Mouse (Mus musculus) WW6 (cell line): Measurements from ENCODE around the gene Gm28036.
"Not testable (repeated sequence)": the region's sequence is repeated elsewhere in the genome, so short reads cannot be mapped to it uniquely, and the experiment has no call there.

ENCODE experiments used
- DNase-seq: peaks from one replicate; pipeline ENCODE4 v3.0.0-alpha.2; 2013; ENCODE audit warnings: low read depth, low spot score

The Gm28036 gene

DNA sequence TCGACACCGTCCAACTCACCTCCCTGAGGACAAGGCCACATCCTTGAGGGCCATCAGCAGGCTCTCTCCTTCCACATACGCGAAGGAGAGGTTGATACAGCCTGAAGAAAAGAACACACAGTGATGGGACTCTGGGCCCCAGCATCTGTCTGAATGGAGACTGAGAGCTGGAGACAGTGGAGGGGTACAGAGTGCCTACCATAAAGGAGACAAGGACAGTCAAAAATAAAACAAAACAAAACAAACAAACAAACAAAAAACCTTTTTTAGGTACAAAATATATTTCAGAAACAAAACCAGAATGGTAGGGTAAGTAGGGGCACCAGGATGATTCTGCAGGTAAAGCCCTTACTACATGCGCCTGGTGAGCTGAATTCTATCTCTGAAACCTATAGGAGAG lies at the start of gene Gm28036:
Gene Gm28036, minus strand, starts transcription at position 101 of the 400 bp plus-strand sequence.
- no peak for DNase-seq

DNA sequence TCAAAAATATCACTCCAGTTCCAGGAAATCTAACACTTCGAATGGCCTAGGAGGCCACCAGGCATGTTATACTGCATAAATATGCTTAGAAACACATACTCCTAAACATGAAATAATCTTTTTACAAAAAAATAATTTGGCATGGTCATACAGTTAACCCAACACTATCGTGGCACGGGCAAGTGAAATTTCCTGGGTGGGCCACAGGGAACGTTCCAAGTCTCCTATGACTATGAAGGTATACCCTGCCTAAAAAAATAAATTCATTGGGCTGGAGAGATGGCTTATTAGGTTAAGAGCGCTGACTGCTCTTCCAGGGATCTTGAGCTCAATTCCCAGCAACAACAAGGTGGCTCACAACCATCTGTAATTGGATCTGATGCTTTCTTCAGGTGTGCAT lies 39.7 kb upstream of the Gm28036 start:
- no peak for DNase-seq

DNA sequence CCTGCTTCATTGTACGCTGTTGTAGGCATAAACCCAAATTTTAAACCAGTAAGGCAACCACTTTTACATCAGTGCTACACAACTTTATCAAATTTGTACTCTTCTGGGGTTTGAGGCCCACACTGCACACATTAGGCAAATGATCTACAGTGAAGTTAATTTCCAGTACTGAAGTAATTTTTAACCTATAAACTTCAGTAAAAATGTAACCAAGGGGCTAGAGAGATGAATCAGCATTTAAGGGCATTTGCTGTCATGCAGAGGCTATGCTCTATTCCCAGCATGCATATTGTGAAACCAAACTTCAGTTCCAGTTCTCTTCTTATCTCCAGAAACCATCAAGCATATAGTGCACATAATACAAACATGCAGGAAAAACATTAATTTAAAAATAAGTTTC lies 38.6 kb upstream of the Gm28036 start:
- DNase-seq = no peak

DNA sequence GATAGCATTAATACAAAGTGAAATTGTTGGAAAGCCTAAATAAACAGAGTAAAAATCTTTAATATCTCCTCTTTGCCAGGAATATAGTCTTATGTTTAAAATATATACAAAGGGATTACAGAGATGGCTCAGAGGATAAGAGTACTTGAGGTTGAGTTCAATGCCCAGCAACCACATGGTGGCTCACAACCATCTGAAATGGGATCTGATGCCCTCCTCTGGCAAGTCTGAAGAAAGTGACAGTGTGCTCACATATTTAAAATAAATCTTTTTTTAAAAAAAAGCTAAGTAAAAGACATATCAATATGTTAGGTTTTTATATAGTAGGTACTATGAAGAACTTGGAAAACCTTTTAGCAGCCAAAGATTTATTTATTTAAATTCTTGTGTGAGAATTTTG lies 24.6 kb upstream of the Gm28036 start:
- no peak for DNase-seq

DNA sequence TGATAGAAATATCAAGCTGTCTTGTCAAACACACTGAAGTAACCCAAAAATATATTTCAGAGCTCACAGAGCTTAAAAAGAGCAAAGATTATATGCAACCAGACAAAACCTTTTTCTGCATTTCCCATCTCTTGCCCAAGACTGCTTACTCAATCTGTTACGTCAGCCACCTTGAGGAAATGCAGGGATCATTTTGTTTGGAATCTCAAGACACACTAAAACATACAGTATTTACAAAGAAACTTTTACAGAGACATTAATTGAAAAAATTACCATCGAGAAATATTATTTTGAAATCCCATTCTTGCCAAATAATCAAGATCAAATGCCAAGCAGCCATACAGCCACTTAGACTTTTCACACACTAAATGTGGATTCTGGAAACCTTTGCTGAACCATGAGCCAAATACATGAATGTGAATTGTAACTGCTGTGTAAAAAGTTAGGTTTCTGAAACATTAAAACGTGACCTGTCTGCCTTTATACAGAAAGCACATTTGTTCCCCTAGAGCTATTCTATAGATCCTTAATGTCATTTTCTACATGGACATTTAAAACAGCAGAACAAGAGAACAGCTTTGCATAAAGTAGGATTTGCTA lies 20.5 kb upstream of the Gm28036 start:
- DNase-seq = no peak

DNA sequence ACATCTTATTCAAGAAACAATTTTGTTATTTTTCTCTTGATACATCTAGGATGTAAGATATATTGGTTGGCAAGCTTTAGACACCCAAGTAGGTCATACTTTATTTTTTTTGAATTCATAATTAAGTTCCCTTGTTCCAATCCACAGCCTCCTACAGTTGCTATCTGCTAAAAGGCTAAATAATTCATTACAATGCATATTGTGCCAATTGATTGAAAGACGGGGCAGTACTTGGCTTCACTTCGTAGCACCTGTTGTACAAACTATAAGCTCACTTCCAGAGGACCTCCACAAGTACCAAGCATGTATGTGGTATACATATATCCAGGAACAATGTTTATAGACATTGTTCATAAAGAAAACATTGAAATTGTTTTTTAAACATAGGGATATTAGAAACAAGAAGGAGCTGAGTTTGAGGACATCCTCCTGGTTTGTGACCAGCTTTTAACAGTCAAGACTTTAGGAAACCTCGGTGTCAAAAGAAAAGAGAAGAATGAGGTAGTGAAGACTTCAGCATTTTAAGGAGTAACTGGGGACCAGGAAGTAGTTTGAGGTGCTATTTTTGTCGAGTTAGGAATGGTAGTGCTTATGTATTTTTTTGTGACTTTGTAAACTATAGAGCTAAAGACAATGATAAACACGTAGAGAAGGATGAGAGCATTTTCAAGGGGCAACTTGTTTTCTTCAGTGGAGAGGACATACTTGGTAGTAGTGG lies 19.5 kb upstream of the Gm28036 start:
- DNase-seq = no peak

DNA sequence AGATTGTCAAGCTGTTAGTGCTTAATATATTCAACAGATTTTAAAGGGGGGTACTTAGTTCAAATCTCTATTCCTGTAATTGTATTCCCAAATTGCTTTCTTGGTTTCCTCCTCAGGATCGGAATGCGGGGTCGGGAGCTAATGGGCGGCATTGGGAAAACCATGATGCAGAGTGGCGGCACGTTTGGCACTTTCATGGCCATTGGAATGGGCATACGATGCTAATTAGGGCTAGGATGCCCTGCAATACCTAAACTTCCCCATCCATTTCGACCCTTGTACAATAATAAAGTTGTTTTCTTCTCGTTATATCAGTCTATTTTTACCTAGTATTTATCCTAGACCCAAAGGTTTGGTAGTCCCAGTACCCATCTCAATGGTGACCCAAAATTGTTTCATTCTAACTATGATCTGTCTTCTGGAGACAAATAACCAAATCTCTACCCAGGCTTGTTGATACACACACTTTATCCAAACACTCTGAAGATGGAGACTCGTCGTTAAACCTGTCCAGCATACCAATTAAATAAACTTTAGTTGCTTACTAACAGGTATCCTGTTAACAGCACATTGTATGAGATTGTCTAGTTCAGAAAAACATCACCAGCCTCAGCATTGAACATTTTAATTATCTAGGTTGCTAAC lies 18.7 kb upstream of the Gm28036 start:
- DNase-seq = no peak

DNA sequence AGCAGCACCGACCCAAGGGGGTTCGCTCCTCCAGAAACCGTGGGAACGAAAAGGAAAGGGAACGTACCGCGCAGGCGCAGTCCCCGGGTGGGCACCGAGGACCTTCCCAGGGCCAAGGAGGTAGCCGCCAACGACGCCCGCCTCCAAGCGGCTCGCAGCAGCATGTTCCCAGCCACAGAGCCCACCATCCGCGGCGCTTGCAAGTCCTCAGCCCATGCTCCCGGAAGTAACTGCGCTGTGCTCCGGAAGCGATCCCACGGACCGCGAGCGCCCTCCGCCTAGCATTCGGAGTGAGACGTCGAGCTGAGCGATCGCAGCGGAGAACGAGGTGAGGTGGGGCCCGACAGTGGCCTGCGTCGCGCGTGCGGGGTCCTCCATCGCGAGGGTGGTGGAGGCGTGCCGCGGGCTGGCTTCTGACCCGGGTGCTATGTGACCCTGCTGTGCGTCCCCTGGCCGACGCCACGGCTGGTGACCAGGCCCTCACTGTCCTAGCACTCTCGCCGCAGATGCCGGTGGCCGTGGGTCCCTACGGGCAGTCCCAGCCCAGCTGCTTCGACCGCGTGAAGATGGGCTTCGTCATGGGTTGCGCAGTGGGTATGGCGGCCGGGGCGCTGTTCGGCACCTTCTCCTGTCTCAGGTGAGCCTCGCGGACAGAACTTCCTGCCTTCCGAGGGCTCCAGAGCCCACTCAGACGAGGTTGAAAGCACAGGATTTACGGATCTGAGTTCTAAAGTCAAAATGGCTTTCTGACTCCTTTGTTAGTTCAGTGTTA lies 17.2 kb upstream of the Gm28036 start, which contains the start of the genes Romo1 and Nfs1:
Gene Romo1, plus strand, starts transcription at position 87 of the 772 bp plus-strand sequence.
Gene Nfs1, minus strand, starts transcription at position 234 of the 772 bp plus-strand sequence.
- peak; percentile 88 for DNase-seq

DNA sequence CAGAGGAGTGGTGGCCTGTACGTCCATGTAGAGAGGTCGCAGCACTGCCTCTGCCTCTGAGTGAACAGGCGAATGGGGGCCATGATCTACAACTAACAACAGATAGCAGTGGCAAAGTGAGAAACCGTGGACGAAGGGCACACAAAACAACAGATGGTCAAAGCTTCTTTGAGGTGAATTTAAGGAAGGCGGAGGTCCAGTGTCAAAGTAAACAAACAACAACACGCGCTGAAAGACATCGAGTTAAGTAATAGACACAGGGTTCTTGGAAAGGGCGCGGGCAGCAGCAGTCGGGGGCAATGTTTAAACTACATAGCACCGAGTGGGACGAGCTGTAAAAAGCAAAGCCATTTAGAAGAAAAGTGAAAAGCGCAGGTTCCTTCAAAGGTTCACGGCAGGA lies 16.5 kb upstream of the Gm28036 start:
- DNase-seq = no peak

DNA sequence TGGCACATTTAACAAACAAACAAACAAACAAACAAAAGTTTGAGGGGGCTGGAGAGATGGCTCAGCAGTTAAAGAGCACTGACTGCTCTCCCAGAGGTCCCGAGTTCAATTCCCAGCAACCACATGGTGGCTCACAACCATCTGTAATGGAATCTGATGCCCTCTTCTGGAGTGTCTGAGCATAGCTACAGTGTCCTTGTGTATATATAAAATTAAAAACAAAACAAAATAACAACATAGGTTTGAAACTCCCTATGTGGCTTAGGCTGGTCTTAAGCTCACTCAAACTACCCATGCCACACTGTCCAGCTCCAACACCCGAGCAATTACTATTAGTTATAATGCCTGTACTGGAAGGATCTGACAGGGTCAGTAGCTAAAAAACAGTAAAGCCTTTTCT lies 15.9 kb upstream of the Gm28036 start:
- DNase-seq = no peak

DNA sequence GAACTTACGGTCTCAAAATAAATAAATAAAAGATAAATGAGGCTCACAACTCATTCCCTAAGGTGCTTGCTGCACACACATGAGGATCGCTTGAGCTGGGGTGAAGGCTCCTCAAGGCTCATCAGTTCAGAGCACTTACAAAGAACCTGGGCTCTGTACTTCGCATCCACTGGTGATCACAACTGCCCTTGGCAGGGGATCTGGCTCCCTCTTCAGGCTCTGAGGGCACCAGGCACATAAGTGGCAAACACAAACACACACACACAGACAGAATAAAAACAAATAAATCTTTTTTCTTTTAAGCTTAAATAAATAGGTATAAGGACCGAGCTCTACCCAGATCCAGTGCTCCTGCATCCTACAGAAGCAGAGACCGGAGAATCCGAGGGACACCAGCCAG lies 8.8 kb upstream of the Gm28036 start:
- no peak for DNase-seq

DNA sequence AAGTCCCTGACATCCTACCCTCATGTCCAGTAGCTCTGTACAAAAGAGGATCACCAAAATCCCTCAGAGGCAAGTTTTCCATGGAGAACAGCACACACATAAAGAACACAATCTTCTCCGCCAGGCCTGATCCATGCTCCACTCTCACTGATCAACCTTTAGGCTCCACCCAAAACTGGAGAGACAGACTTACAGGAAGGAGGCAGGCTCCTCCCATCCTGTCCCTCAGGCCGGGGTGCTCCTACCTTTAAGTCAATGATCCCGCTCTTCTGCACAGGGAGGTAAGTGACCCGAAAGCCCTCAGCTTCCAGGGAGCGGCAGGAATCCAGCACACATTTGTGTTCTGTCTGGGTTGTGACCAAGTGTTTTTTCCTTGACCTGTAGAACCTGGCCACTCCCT lies 7.3 kb upstream of the Gm28036 start:
- no peak for DNase-seq

DNA sequence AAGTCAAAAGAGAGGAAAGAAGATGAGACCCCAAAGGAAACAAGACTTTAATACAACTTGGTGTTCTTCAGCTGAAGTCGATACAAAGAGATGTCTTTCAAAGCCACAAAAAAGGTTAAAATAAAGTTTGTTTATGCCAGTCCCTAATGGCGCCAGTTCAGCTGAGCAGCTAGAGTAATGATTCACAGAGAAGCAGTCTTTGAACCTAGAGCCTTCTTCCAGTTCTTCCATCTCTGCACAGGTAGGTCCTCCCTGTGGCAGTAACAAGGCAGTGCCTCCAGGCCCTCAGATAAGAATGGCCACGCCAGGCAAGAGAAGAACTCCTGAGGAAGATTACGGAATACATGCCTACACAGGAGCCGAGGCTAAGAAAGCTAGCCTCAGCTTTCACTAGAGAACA lies 3.2 kb downstream of the Gm28036 start:
- DNase-seq = no peak

DNA sequence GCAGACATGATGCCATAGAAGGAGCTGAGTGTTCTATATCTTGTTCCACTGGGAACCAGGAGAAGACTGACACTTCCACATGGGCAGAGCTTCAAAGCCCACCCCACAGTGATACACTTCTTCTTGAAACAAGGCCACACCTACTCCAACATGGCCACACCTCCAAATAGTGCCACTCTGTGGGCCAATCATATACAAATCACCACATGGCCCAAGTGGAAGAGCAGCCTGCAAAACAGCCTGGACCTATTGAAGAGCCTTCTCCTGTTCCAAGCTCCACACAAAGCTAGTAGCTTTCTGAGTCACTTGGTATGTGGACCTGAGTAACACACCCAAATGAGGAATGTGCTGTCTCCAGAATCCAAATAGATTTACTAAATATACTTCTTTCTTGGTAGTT lies 7.3 kb downstream of the Gm28036 start:
- no peak for DNase-seq

DNA sequence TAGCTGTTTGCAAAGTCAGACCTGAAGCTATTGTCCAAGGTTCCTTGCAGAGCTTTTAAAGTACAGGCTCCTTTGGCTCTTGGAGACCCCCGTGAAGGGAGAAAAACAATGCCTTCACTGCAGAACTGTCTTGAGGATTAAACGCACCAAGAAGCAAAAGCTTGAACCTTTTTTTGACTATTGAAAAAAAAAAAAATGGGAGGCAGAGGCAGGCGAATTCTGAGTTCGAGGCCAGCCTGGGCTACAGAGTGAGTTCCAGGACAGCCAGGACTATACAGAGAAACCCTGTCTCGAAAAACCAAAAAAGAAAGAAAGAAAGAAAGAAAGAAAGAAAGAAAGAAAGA lies 14.8 kb downstream of the Gm28036 start:
- not testable (repeated sequence) for DNase-seq

DNA sequence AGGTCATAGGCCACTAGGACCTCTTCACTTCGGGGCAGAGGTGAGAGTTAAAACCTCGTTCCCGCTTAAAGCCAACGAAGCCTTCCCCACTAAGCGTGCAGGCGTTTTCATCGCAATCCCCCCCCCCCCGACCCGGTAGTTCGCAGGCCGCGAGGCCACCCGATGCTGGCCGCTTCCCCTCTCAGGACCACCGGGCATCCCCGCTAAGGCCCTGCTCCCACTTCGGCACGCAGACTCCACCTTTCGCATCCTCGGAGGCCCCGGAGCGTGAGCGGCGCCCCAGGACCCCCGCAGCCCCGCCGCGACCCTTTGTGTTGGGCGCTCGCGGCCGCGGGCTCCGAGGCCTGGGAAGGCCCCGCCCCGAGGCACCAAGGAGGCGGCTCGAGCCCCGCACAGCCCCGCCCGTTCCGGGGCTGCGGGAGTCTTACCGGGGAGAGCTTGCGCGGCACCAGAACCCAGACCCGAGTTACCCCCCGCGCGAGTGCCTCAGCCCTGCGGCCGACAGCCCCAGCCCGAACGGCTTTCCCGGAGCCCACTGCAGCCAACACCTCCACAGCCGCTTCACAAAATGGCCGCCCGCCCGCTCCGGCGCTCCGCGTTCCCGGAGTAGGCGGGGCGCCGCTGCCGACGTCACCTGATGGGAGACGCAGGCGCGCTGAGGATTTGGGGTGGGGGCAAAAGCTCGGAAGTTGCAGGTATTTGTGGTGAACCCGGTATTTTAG lies 15.4 kb downstream of the Gm28036 start, which contains the start of the genes Cpne1 and Rbm12:
Gene Cpne1, minus strand, starts transcription at position 608 of the 722 bp plus-strand sequence.
Gene Rbm12, minus strand, starts transcription at position 621 of the 722 bp plus-strand sequence.
- DNase-seq = peak; percentile 81

DNA sequence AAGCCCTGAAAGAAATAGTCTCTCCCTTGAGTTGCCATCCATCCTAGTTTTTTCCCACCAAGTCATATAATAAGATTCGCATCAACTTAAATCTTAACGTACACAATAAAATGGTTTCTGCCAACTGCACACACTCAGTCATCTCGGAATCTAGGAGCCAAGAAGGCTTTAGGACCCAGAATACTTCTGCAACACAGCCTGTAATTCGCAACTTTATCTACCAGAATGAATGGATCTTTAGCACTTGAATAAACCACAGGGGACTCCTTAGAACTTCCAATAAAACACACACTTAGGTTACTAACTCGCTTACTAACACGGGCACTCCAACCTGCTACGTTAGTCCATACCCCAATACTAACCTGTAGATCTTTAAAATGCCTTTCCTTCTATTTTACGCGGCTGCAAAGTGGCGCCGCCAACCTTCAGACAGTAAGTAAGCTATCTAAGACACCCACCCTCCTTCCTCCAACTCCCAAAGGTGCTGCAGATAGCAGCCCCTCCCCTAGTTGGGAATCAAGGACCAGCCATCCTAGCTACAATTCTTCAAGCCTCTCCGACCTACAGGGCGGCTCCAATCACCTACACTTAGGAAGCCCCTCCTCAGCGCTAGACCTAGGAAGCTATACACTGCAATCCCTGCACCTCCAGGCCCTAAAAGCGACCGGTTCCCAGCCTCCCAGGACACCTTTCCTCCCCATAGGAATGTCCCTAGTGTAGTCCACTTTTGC lies 16.1 kb downstream of the Gm28036 start:
- DNase-seq = peak; percentile 20

DNA sequence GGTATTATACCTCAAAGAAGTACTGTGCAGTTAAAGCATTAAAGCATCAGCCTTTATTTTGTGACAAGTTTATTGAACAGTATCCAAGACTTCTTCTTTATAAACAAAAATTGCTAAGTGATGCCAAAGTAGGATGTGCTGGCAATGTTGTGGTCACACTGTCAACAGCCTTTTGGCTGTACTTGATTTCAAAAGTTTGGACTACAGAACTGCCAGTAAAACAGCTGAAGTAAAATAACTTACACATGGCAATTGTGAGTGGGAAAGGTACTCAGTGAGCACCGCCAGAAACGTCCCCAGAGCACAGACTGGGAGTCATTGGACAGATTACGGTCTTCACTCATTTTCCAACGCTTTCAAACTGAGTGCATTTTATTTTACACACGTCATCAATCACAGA lies 35.0 kb downstream of the Gm28036 start:
- DNase-seq = no peak

DNA sequence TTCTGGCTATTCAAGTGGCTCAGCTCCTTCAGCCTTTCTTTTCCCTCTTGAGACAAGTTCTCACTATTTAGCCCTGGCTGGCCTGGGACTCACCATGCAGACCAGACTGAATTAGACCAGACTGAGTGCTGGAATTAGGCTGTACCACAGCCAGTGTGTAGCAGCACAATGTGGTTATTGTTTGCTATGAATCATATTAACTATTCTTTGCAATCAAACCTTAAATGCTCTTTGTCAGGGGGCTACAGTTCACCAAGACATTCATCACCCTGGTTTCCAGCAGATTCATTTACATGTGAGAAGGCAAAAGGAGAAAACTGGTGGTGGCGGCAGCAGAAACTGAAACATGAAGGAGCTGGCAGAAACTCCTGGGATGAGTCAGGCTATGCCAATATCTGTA lies 37.1 kb downstream of the Gm28036 start:
- no peak for DNase-seq

DNA sequence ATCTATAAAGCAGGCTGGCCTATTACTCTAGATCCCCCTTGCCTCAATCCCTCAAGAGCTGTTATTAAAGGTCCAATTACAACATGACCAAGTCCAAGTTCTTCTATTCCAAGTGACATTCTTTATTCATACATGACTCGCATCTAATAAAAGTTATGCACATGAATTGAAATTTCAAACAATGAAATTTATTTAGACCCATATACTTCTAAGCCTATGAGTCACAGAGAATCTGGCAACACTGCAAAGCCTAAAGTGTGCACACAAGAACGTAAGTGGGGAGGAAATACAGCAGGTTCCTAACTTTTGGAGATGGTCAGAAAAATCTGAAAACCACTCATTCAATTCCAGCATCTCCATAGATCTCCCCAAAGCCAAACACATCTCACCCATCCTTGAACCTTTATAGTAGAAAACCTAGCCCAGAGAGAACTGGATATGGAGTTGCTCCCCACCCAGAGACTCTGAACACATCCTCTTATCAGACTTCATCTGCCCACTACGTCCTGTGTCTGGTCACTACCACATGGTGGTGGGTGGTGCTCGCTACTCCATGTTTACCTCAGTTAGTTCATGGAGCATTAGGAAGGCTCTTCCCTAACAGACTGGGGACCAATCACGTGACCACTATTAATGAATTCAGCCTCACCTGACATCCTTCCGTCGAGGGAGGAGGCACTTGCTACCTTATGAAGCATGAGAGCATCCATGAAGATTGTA lies 39.3 kb downstream of the Gm28036 start:
- no peak for DNase-seq
